Mouse (Mus musculus): Measurements from ENCODE around the gene Marveld3.

DNA sequence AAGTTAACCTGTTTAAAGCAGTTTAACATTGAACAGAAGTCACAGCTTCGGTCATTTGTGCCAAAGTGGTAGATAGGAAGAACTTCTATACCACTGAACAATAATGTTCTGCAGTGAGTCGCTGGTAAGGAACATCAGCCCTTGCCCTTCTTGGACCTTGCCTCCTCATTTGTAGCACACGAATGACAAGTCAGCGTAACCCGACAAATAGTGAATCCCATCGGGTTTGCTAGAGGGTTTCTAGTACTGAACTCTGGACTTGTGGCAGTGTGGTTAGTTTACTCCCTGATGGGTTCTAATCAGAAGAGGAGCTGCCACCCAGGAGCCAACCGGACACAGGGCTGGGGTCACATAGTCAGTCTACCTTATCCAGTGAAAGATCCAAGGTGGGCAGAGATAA is 15.7 kb downstream of the Marveld3 start:
- TF ChIP-seq CTCF (IDR thresholded peaks at IDR 0.05; ENCODE audit: low read depth) (no peak), EP300 (IDR thresholded peaks at IDR 0.05; ENCODE audit: low read depth) (no peak)
